15 mouse cellular contexts compared by ENCODE assay signal in genomic region chr9:26435507-26435906, GRCm38 (mm10).
DNase-seq lines count a peak whose midpoint lies in the region; ATAC-seq and TF ChIP-seq lines count a peak whose summit lies in the region.
"Had no signal": no experiment of that assay in that cellular context is flagged by ENCODE, and none has a peak within 500 bp of the region (broad histone marks: within the 10 kb centered on the region; RNA-seq: fewer than 3 reads in every experiment).

No protein-coding gene starts in this region.

- no peak overlapping the region for H3K4me3 ChIP-seq in forebrain, embryonic 12.5 days (replicated peaks)
- no peak overlapping the region for H3K4me3 ChIP-seq in forebrain, embryonic 11.5 days (ENCODE audit: low read depth, low read length)
- H3K4me3 ChIP-seq in left cerebral cortex, adult 2 months = no peak overlapping the region
- no peak overlapping the region for H3K4me3 ChIP-seq in neural tube, embryonic 13.5 days
- H3K4me3 ChIP-seq: embryonic facial prominence, embryonic 12.5 days; heart, embryonic 15.5 days; limb, embryonic 12.5 days had no signal

- 64% methylated on average over 2 of the region's 2 CpGs for WGBS in forebrain, embryonic 12.5 days
- WGBS in forebrain, embryonic 11.5 days = 77% methylated on average over 2 of the region's 2 CpGs
- WGBS in neural tube, embryonic 13.5 days = 61% methylated on average over 2 of the region's 2 CpGs

- intact Hi-C loops in left cerebral cortex, postnatal 4 days (cut with DNase I) = no loop called here
- intact Hi-C loops in left cerebral cortex, adult 2 months (cut with DNase I) = no loop called here

- no peak for DNase-seq in forebrain, embryonic 11.5 days (ENCODE audit: low spot score)
- peak; percentile 32 for DNase-seq in left cerebral cortex, postnatal 4 days
- DNase-seq in left cerebral cortex, adult 2 months (ENCODE audit: extremely low spot score in 1 of 2, low spot score in 2 of 2) = no peak
- peak; percentile 36 for DNase-seq in brain, embryonic 18.5 days (ENCODE audit: low read depth, low spot score)
- DNase-seq in MN1 (ENCODE audit: low spot score) = no peak
- DNase-seq in frontal cortex, postnatal 10 days (ENCODE audit: low spot score in 2 of 2) = no peak
- DNase-seq: adrenal gland, adult 2 months; cerebellum, postnatal 36 days had no signal

- no peak overlapping the region for H3K9ac ChIP-seq in forebrain, embryonic 12.5 days
- H3K9ac ChIP-seq in forebrain, embryonic 11.5 days (ENCODE audit: low read length) = no peak overlapping the region
- no peak overlapping the region for H3K9ac ChIP-seq in neural tube, embryonic 13.5 days
- H3K9ac ChIP-seq: embryonic facial prominence, embryonic 12.5 days; heart, embryonic 15.5 days; limb, embryonic 12.5 days had no signal

- no peak overlapping the region for H3K4me2 ChIP-seq in forebrain, embryonic 12.5 days
- H3K4me2 ChIP-seq in forebrain, embryonic 11.5 days (ENCODE audit: low read depth, low read length, severe bottlenecking) = no peak overlapping the region
- no peak overlapping the region for H3K4me2 ChIP-seq in neural tube, embryonic 13.5 days
- H3K4me2 ChIP-seq: embryonic facial prominence, embryonic 12.5 days; heart, embryonic 15.5 days; limb, embryonic 12.5 days had no signal

- 0 out of 2 replicates have a peak, but pooled peaks have one; percentile 14 for ATAC-seq in forebrain, embryonic 12.5 days (ENCODE audit: low FRiP score)
- no peak for ATAC-seq in forebrain, embryonic 11.5 days (replicated peaks; ENCODE audit: low FRiP score)
- peak; percentile 69 for ATAC-seq in neural tube, embryonic 13.5 days (ENCODE audit: low read depth)
- ATAC-seq: inflammation-experienced regulatory T-cells, adult 6 months had no signal

- no peak for TF ChIP-seq CTCF in left cerebral cortex, adult 2 months (IDR thresholded peaks at IDR 0.05)

- no peaks in the 10 kb centered on the region for H3K27me3 ChIP-seq in forebrain, embryonic 12.5 days
- no peaks in the 10 kb centered on the region for H3K27me3 ChIP-seq in forebrain, embryonic 11.5 days (ENCODE audit: control insufficient read depth, insufficient read depth, low read length)
- H3K27me3 ChIP-seq in neural tube, embryonic 13.5 days = no peaks in the 10 kb centered on the region
- H3K27me3 ChIP-seq: embryonic facial prominence, embryonic 12.5 days; heart, embryonic 15.5 days; limb, embryonic 12.5 days had no signal

- H3K4me1 ChIP-seq in forebrain, embryonic 12.5 days = no peaks in the 10 kb centered on the region
- H3K4me1 ChIP-seq in forebrain, embryonic 11.5 days (replicated peaks; ENCODE audit: control insufficient read depth, insufficient read depth, low read length) = no peaks in the 10 kb centered on the region
- H3K4me1 ChIP-seq in neural tube, embryonic 13.5 days (replicated peaks) = peaks cover 7% of the 10 kb centered on the region; the same call in 1 of the 2 replicates
- H3K4me1 ChIP-seq: embryonic facial prominence, embryonic 12.5 days; limb, embryonic 12.5 days had no signal

- no peaks in the 10 kb centered on the region for H3K9me3 ChIP-seq in forebrain, embryonic 12.5 days
- no peaks in the 10 kb centered on the region for H3K9me3 ChIP-seq in forebrain, embryonic 11.5 days (ENCODE audit: control insufficient read depth, low read length)
- no peaks in the 10 kb centered on the region for H3K9me3 ChIP-seq in neural tube, embryonic 13.5 days
- H3K9me3 ChIP-seq: embryonic facial prominence, embryonic 12.5 days; heart, embryonic 15.5 days; limb, embryonic 12.5 days had no signal

- H3K36me3 ChIP-seq in forebrain, embryonic 12.5 days (replicated peaks) = no peaks in the 10 kb centered on the region
- no peaks in the 10 kb centered on the region for H3K36me3 ChIP-seq in forebrain, embryonic 11.5 days (ENCODE audit: control insufficient read depth, insufficient read depth, low read length)
- H3K36me3 ChIP-seq in neural tube, embryonic 13.5 days = no peaks in the 10 kb centered on the region
- H3K36me3 ChIP-seq: embryonic facial prominence, embryonic 12.5 days; heart, embryonic 15.5 days; limb, embryonic 12.5 days had no signal

- no peak overlapping the region for H3K27ac ChIP-seq in forebrain, embryonic 12.5 days
- H3K27ac ChIP-seq in forebrain, embryonic 11.5 days (ENCODE audit: low read depth, low read length) = no peak overlapping the region
- no peak overlapping the region for H3K27ac ChIP-seq in left cerebral cortex, adult 2 months
- no peak overlapping the region for H3K27ac ChIP-seq in neural tube, embryonic 13.5 days (replicated peaks)
- H3K27ac ChIP-seq: embryonic facial prominence, embryonic 12.5 days; heart, embryonic 15.5 days; limb, embryonic 12.5 days; macrophage had no signal

Comparison
In these comparisons a context has a peak if more than half of its experiments do, and no peak if none do; other contexts are left out.
1. DNase-seq: peak in left cerebral cortex, postnatal 4 days (single experiment) and brain, embryonic 18.5 days (single experiment); none in forebrain, embryonic 11.5 days (single experiment), left cerebral cortex, adult 2 months (0 of 2), MN1 (single experiment) and frontal cortex, postnatal 10 days (0 of 2).